Mouse (Mus musculus) kidney, adult 2 months (tissue): ENCODE measurements around the gene Enthd1.

ENCODE experiments used
- CTCF ChIP-seq: fragments of 200-500 bp; conservative IDR thresholded peaks from 2 replicates; pipeline ENCODE4 v1.5.1; 2011; ENCODE audit warnings: low read depth, mild to moderate bottlenecking, control low read depth, low read length, moderate library complexity, mixed read lengths; ENCODE audit not compliant: insufficient read depth, insufficient read length
- POLR2A ChIP-seq: fragments of 200-500 bp; IDR thresholded peaks from one replicate; pipeline ENCODE4 v1.6.1; 2011; ENCODE audit warnings: low read depth, low read length, control low read depth

DNA sequence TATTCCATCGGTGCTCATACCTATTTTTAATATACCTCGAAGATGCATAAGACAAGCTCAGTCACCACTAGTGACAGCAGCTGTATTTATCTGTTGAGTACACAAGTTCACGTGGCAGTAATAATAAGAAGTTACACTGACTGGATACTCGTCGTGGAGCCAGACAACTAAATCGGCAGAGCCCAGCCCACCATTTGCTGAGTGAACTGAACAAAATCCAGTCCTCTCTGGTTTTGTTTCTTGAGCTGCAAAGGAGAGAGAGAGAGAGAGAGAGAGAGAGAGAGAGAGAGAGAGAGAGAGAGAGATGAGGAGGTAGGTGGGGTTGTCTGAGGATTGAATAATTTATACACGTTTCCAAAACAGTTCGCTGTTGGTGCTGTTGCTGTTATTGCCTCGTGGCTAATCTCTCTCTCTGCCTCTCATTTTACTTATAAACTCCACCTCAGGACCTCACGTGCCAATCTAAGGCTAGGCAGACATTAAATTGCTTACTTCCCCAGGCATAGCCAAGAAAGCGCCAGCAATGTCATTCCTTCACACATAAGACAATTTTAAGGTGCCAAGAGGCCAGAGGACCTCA lies 11.5 kb upstream of the Enthd1 start:
- no peak for TF ChIP-seq POLR2A
- no peak for TF ChIP-seq CTCF
